Mouse (Mus musculus): Measurements from ENCODE around the gene Clec4a1. TPM values are rescaled to one million over a fixed set of nuclear protein-coding genes. Genes with fewer than 3 reads are reported as not detected.

Gene Clec4a1
- total RNA-seq, 2 experiments from 2014 or later = 10.0 to 68.6 TPM

Other genes with a start within 250 kb of the Clec4a1 start
- not detected in 2 replicates for gene Nanog, start 214.4 kb upstream of the Clec4a1 start, total RNA-seq (2015; ENCODE audit: low replicate concordance)
- not detected in 2 replicates for gene Nanog, start 214.4 kb upstream of the Clec4a1 start, total RNA-seq (2017; ENCODE audit: low replicate concordance)
- gene Slc2a3, start 120.2 kb upstream of the Clec4a1 start, total RNA-seq (2015; ENCODE audit: low replicate concordance) = 7.5 and 15.7 TPM in 2 replicates
- gene Slc2a3, start 120.2 kb upstream of the Clec4a1 start, total RNA-seq (2017; ENCODE audit: low replicate concordance) = 19.1 and 19.4 TPM in 2 replicates
- gene Foxj2, start 101.9 kb upstream of the Clec4a1 start, total RNA-seq (2015; ENCODE audit: low replicate concordance) = 1.3 and 11.5 TPM in 2 replicates
- 0.70 and 4.4 TPM in 2 replicates for gene Foxj2, start 101.9 kb upstream of the Clec4a1 start, total RNA-seq (2017; ENCODE audit: low replicate concordance)
- gene C3ar1, start 65.7 kb upstream of the Clec4a1 start, total RNA-seq (2015; ENCODE audit: low replicate concordance) = 0.21 TPM in 1 of 2 replicates, not detected in the other
- 0.42 and 0.43 TPM in 2 replicates for gene C3ar1, start 65.7 kb upstream of the Clec4a1 start, total RNA-seq (2017; ENCODE audit: low replicate concordance)
- gene Necap1, start 47.4 kb upstream of the Clec4a1 start, total RNA-seq (2015; ENCODE audit: low replicate concordance) = 6.9 and 15.0 TPM in 2 replicates
- 6.3 and 16.8 TPM in 2 replicates for gene Necap1, start 47.4 kb upstream of the Clec4a1 start, total RNA-seq (2017; ENCODE audit: low replicate concordance)
- 25.0 and 26.8 TPM in 2 replicates for gene Clec4a3, start 30.7 kb downstream of the Clec4a1 start, total RNA-seq (2015; ENCODE audit: low replicate concordance)
- 15.6 and 18.1 TPM in 2 replicates for gene Clec4a3, start 30.7 kb downstream of the Clec4a1 start, total RNA-seq (2017; ENCODE audit: low replicate concordance)
- gene Clec4a4, start 68.5 kb downstream of the Clec4a1 start, total RNA-seq (2015; ENCODE audit: low replicate concordance) = not detected in 2 replicates
- gene Clec4a4, start 68.5 kb downstream of the Clec4a1 start, total RNA-seq (2017; ENCODE audit: low replicate concordance) = not detected in 2 replicates
- gene Clec4b1, start 128.1 kb downstream of the Clec4a1 start, total RNA-seq (2015; ENCODE audit: low replicate concordance) = 4.8 TPM in 1 of 2 replicates, not detected in the other
- gene Clec4b1, start 128.1 kb downstream of the Clec4a1 start, total RNA-seq (2017; ENCODE audit: low replicate concordance) = 3.5 and 11.5 TPM in 2 replicates
- 50.2 and 99.0 TPM in 2 replicates for gene Clec4a2, start 184.6 kb downstream of the Clec4a1 start, total RNA-seq (2015; ENCODE audit: low replicate concordance)
- gene Clec4a2, start 184.6 kb downstream of the Clec4a1 start, total RNA-seq (2017; ENCODE audit: low replicate concordance) = 21.6 and 51.3 TPM in 2 replicates

All from erythroblast, adult 5-6 weeks (primary cell).